Mouse (Mus musculus) brown adipose tissue, adult 24 weeks (tissue): ENCODE measurements at regions not wholly inside any gene's neighbourhood (a gene's known extent, or its start where the extent isn't known, plus 50 kb on each side); places are given as distances from the start of the nearest gene placed in this dataset.

Source experiments
- H3K27ac ChIP-seq: fragments of 200-500 bp; replicated peaks from 2 replicates; pipeline ENCODE4 v1.5.1; 2012; ENCODE audit warnings: low read depth, mild to moderate bottlenecking, low read length
- H3K4me1 ChIP-seq: fragments of 200-500 bp; 2 replicates; pipeline ENCODE4 v1.6.1; 2012; ENCODE audit warnings: low read length, mixed read lengths; ENCODE audit not compliant: control insufficient read depth, insufficient read depth, insufficient read length
- H3K4me3 ChIP-seq: fragments of 200-500 bp; 2 replicates; pipeline ENCODE4 v1.5.1; 2012; ENCODE audit warnings: low read depth, mild to moderate bottlenecking, low read length, moderate library complexity; ENCODE audit not compliant: insufficient read depth

- Histone ChIP-seq H3K4me3 (no peak overlapping the region), H3K27ac (no peak overlapping the region; the same call in 1 of the 2 replicates), H3K4me1 (no peaks in the 10 kb centered on the region)
Observed at GRCm38 (mm10) chr9:89821853-89822243, 83.6 kb upstream of the Ankrd34c start.

DNA sequence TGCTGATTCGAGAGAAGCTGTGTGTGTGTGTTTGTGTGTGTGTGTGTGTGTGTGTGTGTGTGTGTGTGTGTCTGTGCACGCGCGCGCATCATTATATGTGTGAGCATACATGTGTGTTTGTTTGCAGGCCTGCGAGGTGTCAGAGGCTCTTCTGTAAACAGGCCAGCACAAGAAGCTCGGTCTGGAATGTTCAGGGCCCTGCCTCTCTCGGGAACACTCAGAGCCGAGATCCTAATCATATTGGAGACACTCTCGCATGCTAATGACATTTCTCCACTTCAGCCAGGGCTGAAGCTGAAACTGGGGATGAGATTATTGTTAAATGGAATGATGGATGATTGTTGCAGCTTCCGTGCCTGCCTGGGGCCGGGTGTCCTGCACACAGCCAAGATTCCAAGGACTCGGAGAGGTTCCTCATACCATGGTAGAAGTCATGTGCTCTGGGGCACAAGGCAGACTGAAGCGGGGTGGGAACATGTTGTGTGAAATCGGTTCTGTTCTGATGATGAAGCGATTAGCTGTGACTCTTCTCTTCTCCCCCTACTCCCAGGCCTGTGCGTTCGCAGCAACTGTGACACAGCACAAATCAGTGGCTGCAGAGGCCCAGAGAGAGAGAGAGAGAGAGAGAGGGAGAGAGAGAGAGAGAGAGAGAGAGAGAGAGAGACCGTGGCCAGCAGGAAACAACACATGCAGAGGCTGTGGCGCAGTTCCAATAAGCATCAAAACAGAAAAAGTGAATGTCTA lies 83.0 kb upstream of the Ankrd34c start:
- no peak overlapping the region; the same call in 1 of the 2 replicates for H3K27ac ChIP-seq
- no peak overlapping the region for H3K4me3 ChIP-seq
- H3K4me1 ChIP-seq, result no peaks in the 10 kb centered on the region

DNA sequence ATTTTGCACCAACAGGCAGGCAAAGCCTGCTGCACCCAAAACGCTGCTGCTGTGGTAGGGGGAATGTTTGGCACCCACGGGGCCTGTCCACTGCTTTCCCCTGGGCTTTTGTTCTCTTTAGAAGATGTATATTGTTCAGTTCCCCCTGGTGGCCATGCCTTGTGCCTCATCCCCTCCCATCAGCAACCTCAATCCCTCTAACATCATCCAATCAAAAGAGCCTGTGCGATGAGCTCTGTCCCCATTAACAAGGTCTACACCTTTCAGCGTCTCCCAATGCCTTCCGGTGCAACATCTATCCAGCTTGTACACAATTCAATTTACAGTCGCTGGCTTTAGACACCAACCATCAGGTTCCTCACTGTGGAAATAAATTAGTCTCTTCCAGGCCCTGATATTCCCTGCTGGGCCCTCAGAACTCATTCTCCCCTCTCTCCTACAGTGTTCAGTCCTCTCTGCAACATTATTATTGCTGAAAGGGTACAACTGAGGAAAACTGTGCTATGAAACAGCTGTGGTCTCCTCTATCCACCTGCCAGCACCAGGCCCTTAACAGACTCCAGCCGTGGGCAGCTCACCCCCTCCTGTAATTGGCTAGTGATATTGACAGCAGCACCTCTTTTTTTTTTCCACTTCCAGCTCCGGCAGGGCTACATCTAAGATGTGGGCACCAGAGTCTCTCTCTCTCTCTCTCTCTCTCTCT lies 75.5 kb upstream of the Ankrd34c start:
- no peak overlapping the region for H3K27ac ChIP-seq
- no peaks in the 10 kb centered on the region for H3K4me1 ChIP-seq
- no peak overlapping the region for H3K4me3 ChIP-seq

DNA sequence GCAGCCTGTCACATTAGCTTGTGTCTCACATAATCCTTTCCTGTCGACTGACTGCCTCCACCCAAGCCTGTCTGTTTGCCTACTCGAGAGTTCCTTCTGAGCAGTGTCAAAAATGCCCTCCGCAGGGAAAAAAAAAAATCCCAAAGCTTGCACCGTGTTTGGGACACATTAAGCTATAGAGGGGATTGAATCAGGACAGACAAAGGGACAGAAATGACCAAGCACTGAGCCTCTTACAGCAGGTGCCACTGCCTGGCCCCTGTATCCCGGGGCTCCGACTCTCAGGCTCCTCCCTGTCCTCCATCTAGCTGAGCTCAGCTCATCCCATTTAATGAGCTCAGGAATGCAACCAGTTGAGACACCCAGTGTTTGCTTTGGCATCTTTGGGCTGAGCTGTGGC lies 69.1 kb upstream of the Ankrd34c start:
- H3K4me1 ChIP-seq, result no peaks in the 10 kb centered on the region
- no peak overlapping the region for H3K4me3 ChIP-seq
- H3K27ac ChIP-seq, result no peak overlapping the region

- no peaks in the 10 kb centered on the region for H3K4me1 ChIP-seq
- no peak overlapping the region for H3K27ac ChIP-seq
- no peak overlapping the region for H3K4me3 ChIP-seq
Observed at GRCm38 (mm10) chr9:89802658-89803057, 64.4 kb upstream of the Ankrd34c start.

DNA sequence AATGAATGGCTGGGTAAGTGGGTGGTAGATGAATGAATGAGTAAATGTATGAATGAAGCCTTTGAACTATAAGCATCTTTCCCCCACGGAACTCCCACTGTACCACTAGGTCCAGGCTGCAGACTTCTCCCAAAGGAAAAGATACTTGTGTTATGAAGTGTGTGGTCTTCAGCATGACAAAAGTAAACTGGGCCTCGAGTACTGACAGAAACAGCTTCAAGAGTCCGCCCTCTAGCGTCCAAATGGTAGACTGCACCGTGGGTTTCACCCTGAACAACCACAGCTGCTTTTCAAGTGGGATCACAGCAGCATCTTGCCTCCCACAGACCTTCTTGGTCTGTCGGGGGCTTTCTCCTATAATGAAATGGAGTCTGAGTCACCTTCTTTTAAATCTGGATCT lies 54.7 kb upstream of the Ankrd34c start:
- no peak overlapping the region for H3K4me3 ChIP-seq
- no peak overlapping the region for H3K27ac ChIP-seq
- no peaks in the 10 kb centered on the region for H3K4me1 ChIP-seq

DNA sequence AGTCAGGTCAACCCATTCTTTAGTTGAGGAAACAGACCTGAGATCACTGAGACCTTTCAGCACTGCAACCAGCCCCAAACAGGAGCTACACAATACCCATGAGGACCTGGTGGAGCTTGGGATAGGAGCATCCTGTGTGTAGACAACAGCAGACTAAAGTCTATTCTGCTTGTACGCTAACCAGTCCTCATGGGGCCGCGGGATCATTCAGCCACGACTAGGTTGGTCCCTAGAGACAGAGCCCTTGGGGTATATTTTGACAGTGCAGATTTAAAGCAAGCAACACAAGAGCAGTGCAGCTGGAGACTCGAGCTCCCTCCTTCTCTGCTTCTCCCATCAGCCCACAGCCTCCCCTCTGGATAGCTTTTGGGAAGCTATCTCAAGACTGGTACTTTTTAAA lies 51.7 kb upstream of the Ankrd34c start:
- H3K4me3 ChIP-seq, result no peak overlapping the region
- no peaks in the 10 kb centered on the region for H3K4me1 ChIP-seq
- H3K27ac ChIP-seq, result no peak overlapping the region

DNA sequence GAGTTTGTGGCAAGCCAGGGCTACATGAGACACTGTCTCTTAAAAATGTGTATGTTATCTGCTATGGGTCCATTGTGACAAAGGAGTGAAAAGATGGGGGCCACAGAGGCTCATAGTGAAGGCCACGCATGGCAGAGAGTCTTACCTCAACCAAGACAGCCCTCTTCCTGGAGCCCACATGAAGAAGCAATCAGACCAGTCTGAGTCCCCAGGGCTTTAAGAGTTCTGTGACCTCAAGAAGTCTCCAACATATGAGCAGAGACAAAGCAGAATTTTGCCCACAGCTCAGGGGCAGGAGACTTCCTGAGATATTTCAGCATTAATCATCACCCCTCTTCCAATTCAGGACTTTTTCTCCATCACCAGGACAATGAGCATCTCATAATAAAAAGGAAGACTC lies 50.4 kb upstream of the Ankrd34c start:
- H3K27ac ChIP-seq, result no peak overlapping the region
- no peaks in the 10 kb centered on the region for H3K4me1 ChIP-seq
- H3K4me3 ChIP-seq, result no peak overlapping the region
